Mouse (Mus musculus) myocyte (in vitro differentiated cells): ENCODE results near the gene Zswim9.

ENCODE experiments used
- CEBPB ChIP-seq: IDR thresholded peaks from 2 replicates; pipeline ENCODE4 v1.6.1; 2011; ENCODE audit warnings: mild to moderate bottlenecking, moderate library complexity; ENCODE audit not compliant: poor library complexity, insufficient read depth, severe bottlenecking
- E2F4 ChIP-seq: IDR thresholded peaks from one replicate; pipeline ENCODE4 v1.6.1; 2011; ENCODE audit warnings: mild to moderate bottlenecking, control low read depth, moderate library complexity; ENCODE audit not compliant: insufficient read depth
- MAX ChIP-seq: IDR thresholded peaks from one replicate; pipeline ENCODE4 v1.6.1; 2011; ENCODE audit warnings: low read depth, mild to moderate bottlenecking, control low read depth
- MYOD1 ChIP-seq, 3 experiments: IDR thresholded peaks; one replicate each; pipeline ENCODE4 v1.6.1; 2011; ENCODE audit warnings: control low read depth in 2 of 3, low read depth in 2 of 3, mild to moderate bottlenecking in 2 of 3, moderate library complexity in 1 of 3; ENCODE audit not compliant: insufficient read length in 2 of 3, control insufficient read depth in 1 of 3
- MYOG ChIP-seq, 3 experiments: IDR thresholded peaks; one replicate each; pipeline ENCODE4 v1.6.1; 2011; ENCODE audit warnings: control low read depth in 2 of 3, low read depth in 2 of 3, mild to moderate bottlenecking in 2 of 3; ENCODE audit not compliant: insufficient read length in 2 of 3, control insufficient read depth in 1 of 3, insufficient read depth in 1 of 3
- POLR2A ChIP-seq: IDR thresholded peaks from one replicate; pipeline ENCODE4 v1.6.1; 2011; ENCODE audit warnings: low read depth, mild to moderate bottlenecking, control low read depth, moderate library complexity; ENCODE audit not compliant: insufficient read length
- POLR2AphosphoS2 ChIP-seq: IDR thresholded peaks from one replicate; pipeline ENCODE4 v1.6.1; 2011; ENCODE audit warnings: low read depth, control low read depth; ENCODE audit not compliant: insufficient read length
- SRF ChIP-seq: IDR thresholded peaks from one replicate; pipeline ENCODE4 v1.6.1; 2011; ENCODE audit warnings: low read depth; ENCODE audit not compliant: control insufficient read depth, insufficient read length
- TCF12 ChIP-seq: IDR thresholded peaks from one replicate; pipeline ENCODE4 v1.6.1; 2011; ENCODE audit warnings: mild to moderate bottlenecking, control low read depth; ENCODE audit not compliant: poor library complexity, insufficient read depth, severe bottlenecking
- TCF3 ChIP-seq: IDR thresholded peaks from one replicate; pipeline ENCODE4 v1.6.1; 2011; ENCODE audit warnings: low read depth, control low read depth; ENCODE audit not compliant: insufficient read length
- USF1 ChIP-seq: IDR thresholded peaks from one replicate; pipeline ENCODE4 v1.6.1; 2011; ENCODE audit warnings: low read depth, mild to moderate bottlenecking, control low read depth, moderate library complexity

GRCm38 (mm10) chr7:13271704-13272103 lies 6.8 kb downstream of the Zswim9 start:
- TF ChIP-seq POLR2A: no peak
- no peak for TF ChIP-seq POLR2AphosphoS2
- no peak for TF ChIP-seq E2F4
- no peak for TF ChIP-seq SRF
- no peak for TF ChIP-seq MAX
- TF ChIP-seq USF1: no peak
- TF ChIP-seq TCF12: no peak
- no peak for TF ChIP-seq MYOG (IDR thresholded peaks at IDR 0.05; ENCODE audit: control insufficient read depth in 1 of 3, insufficient read depth in 1 of 3, insufficient read length in 2 of 3, low read depth in 2 of 3)
- TF ChIP-seq MYOD1 (IDR thresholded peaks at IDR 0.05; ENCODE audit: control insufficient read depth in 1 of 3, insufficient read length in 2 of 3, low read depth in 2 of 3): no peak
- no peak for TF ChIP-seq TCF3
- no peak for TF ChIP-seq CEBPB
